Mouse (Mus musculus) induced T-regulatory cell, adult 2 months (primary cell): ENCODE measurements at regions not wholly inside any gene's neighbourhood (a gene's known extent, or its start where the extent isn't known, plus 50 kb on each side); places are given as distances from the start of the nearest gene placed in this dataset.

ENCODE experiments used
- DNase-seq: peaks from one replicate; pipeline ENCODE4 v3.0.0-alpha.2; 2012; ENCODE audit warnings: low read depth

DNA sequence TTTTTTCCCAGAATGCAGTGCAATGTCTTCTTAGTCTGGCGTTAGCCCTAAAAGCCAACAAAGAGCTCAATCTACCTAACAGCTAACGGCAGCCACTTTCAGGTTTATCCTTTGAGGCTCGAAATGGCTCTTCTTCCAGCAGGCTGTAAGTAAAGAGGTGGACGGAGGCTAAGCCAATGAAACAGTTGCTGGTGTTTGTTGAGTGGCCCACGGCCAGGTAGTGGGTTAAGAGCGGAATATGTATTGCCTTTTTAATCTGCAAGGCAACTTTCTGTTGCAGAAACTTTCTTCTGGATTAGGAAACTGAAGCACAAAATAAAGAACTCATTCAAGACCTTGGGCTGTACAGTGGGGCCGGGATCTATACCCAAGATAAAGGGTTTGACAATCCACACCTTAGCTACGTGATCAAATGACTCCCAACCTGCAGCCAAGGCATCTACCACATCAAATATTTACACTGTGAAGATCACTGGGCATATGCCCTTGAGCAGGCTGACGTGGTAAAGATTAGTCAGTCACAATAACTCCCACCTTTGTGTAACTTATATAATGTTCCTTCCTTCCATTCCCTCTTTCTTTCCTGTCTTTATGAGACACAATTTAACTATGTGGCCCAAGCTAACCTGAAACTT lies 62.3 kb upstream of the Peli2 start:
- DNase-seq: no peak

GRCm38 (mm10) chr14:48059664-48060455 lies 60.8 kb upstream of the Peli2 start:
- no peak for DNase-seq

GRCm38 (mm10) chr14:48068641-48069040 lies 52.0 kb upstream of the Peli2 start:
- no peak for DNase-seq
